Mouse (Mus musculus): Measurements from ENCODE around the gene Ikbke. TPM values are rescaled to one million over a fixed set of nuclear protein-coding genes. Genes with fewer than 3 reads are reported as not detected.

The Ikbke gene
- polyA plus RNA-seq, 1 experiment from 2014 or later = 5.0 TPM

DNA sequence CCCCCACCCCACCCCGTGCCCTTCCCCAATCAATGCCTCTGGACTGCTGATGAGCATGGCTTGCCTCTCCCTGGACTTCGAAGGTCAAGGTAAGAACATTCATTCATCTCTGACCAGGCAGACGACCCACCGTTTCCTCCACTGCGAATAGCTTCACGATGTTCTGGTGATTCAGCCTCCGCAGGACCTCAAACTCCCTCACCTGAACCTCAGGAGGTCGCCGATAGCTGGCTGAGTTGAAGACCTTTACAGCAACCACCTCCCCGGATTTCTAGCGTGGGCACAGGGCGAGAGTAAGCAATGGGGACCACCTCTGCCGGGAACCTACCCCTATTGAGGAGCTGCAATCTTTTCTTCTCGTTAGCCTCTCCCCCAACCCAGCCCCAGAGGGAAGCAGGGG, 3.8 kb downstream of the Ikbke start:
- Histone ChIP-seq H3K36me3 (ENCODE audit: control insufficient read depth, insufficient read depth) (no peaks in the 10 kb centered on the region), H3K4me2 (ENCODE audit: low read depth, low read length) (no peak overlapping the region), H3K4me3 (ENCODE audit: low read length) (no peak overlapping the region), H3K9ac (ENCODE audit: low read length) (no peak overlapping the region), H3K27me3 (ENCODE audit: control insufficient read depth, insufficient read depth, low read length) (no peaks in the 10 kb centered on the region), H3K27ac (ENCODE audit: low read length) (no peak overlapping the region), H3K9me3 (replicated peaks; ENCODE audit: control insufficient read depth, low read length) (no peaks in the 10 kb centered on the region), H3K4me1 (ENCODE audit: control insufficient read depth, insufficient read depth, low read length) (peaks cover 8% of the 10 kb centered on the region)
- no peak for ATAC-seq (replicated peaks; ENCODE audit: extremely low read depth, insufficient read depth, low FRiP score)
- WGBS = 64% methylated on average over 14 of the region's 14 CpGs

DNA sequence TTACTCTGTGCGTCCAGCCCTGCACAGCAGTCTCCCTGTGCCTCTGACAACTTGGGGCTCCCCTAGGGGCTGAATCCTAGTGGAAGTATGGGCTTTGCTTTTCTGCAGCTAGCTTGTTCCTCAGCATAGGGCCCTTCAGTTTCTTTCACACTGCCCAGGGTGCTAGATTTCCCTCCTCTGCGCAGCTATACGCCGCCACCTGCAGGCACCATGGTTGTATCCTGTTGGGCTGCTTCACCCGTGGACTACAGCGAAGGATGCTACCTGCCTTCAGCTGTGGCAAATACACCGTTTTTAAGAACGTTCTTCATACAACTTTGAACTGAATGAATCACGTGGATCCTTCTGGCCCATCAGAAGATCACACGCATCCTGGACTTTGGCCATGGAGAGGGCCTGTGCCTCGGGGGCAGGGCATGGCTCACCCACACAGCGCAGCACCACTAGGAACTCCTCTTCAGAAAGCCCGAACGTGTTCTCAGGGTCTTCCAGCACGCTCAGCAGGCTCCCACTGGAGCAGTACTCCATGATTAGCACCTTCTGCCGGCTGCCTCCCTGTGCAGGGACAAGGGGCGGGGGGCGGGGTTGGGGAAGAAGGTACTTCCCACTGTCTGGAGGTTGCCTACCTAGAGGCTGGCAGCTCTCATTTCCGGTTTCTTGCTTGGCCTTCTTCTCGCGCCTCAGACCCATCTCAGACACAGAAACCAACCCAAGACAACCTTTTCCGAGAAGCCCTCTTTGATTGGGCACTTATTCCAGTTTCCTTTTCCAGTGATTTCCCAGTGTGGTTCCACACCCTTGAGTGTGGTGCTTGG, 4.5 kb downstream of the Ikbke start:
- peak overlapping the region; percentile 28; the same call in 1 of the 2 replicates for H3K4me2 ChIP-seq (ENCODE audit: low read depth, low read length)
- no peak overlapping the region for H3K9ac ChIP-seq (ENCODE audit: low read length)
- H3K9me3 ChIP-seq (replicated peaks; ENCODE audit: control insufficient read depth, low read length) = no peaks in the 10 kb centered on the region
- H3K27ac ChIP-seq (ENCODE audit: low read length) = no peak overlapping the region
- peaks cover 8% of the 10 kb centered on the region for H3K4me1 ChIP-seq (ENCODE audit: control insufficient read depth, insufficient read depth, low read length)
- H3K4me3 ChIP-seq (ENCODE audit: low read length) = no peak overlapping the region
- no peaks in the 10 kb centered on the region for H3K27me3 ChIP-seq (ENCODE audit: control insufficient read depth, insufficient read depth, low read length)
- no peaks in the 10 kb centered on the region for H3K36me3 ChIP-seq (ENCODE audit: control insufficient read depth, insufficient read depth)
- ATAC-seq (replicated peaks; ENCODE audit: extremely low read depth, insufficient read depth, low FRiP score) = no peak
- WGBS = 36% methylated on average over 22 of the region's 22 CpGs

DNA sequence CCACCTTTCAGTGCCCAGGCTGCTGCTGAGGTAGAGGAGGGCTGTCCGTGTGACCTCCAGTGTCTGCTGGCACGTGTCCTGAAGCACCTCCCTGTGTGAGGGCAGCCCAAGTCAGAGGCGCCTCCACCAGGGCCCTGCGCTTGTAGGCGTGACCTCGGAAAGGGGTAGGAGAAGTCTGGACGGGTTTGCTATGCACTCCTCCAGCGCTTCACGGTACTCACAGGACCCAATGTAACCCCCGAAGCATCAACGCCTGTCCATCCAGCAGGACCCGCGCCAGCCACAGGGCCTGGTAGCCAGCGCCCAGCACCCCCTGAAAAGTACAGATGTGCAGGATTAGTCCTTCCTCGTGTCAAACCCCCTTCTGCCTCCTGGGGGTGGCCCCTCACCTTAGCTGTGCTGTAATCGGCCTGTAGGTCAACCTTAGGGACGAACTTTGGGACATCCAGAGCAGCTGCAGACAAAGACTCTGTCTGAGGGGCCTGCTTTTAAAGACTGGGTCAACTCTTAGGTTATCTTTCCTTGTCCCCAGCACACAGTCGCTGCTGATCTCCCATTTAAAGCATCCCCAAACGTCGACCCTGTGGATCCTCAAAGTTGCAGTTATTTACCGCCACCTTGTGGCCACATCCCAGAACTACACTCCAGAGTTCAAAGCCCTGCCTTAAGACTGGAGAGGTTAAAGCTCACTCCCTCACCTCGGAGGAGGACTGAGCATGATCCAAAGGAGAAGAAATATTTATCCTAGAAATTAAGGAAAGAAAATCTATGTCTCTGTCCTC, 9.4 kb downstream of the Ikbke start:
- Histone ChIP-seq H3K4me2 (ENCODE audit: low read depth, low read length) (no peak overlapping the region), H3K9me3 (replicated peaks; ENCODE audit: control insufficient read depth, low read length) (no peaks in the 10 kb centered on the region), H3K9ac (ENCODE audit: low read length) (no peak overlapping the region), H3K27me3 (ENCODE audit: control insufficient read depth, insufficient read depth, low read length) (no peaks in the 10 kb centered on the region), H3K36me3 (ENCODE audit: control insufficient read depth, insufficient read depth) (no peaks in the 10 kb centered on the region), H3K4me3 (ENCODE audit: low read length) (no peak overlapping the region), H3K4me1 (ENCODE audit: control insufficient read depth, insufficient read depth, low read length) (no peaks in the 10 kb centered on the region), H3K27ac (ENCODE audit: low read length) (no peak overlapping the region)
- 33% methylated on average over 22 of the region's 22 CpGs for WGBS
- 0 out of 2 replicates have a peak, but pooled peaks have one; percentile 32 for ATAC-seq (replicated peaks; ENCODE audit: extremely low read depth, insufficient read depth, low FRiP score)

DNA sequence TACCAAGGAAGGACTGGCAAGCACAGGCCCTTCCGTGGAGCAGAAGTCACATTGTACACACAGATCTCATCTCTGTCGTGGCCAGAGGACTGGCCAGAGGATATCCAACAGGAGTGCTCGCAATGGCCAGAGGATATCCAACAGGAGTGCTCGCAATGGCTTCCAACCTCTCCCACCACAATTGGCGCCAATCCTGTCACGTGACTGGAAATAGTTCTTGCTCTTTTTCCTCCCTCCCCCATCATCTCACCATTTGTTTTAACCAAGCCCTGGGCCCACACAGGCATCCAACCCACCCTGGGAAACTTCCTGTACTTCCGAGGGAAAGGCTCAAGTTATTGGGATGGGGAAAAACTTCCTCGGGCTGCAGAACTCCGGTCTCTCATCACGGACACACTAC, 10.6 kb downstream of the Ikbke start:
- H3K9ac ChIP-seq (ENCODE audit: low read length) = no peak overlapping the region
- ATAC-seq (replicated peaks; ENCODE audit: extremely low read depth, insufficient read depth, low FRiP score) = no peak
- H3K4me3 ChIP-seq (ENCODE audit: low read length) = no peak overlapping the region
- no peaks in the 10 kb centered on the region for H3K36me3 ChIP-seq (ENCODE audit: control insufficient read depth, insufficient read depth)
- H3K4me1 ChIP-seq (ENCODE audit: control insufficient read depth, insufficient read depth, low read length) = no peaks in the 10 kb centered on the region
- 76% methylated on average over 10 of the region's 10 CpGs for WGBS
- H3K4me2 ChIP-seq (ENCODE audit: low read depth, low read length) = no peak overlapping the region
- no peaks in the 10 kb centered on the region for H3K27me3 ChIP-seq (ENCODE audit: control insufficient read depth, insufficient read depth, low read length)
- H3K27ac ChIP-seq (ENCODE audit: low read length) = no peak overlapping the region
- no peaks in the 10 kb centered on the region for H3K9me3 ChIP-seq (replicated peaks; ENCODE audit: control insufficient read depth, low read length)

DNA sequence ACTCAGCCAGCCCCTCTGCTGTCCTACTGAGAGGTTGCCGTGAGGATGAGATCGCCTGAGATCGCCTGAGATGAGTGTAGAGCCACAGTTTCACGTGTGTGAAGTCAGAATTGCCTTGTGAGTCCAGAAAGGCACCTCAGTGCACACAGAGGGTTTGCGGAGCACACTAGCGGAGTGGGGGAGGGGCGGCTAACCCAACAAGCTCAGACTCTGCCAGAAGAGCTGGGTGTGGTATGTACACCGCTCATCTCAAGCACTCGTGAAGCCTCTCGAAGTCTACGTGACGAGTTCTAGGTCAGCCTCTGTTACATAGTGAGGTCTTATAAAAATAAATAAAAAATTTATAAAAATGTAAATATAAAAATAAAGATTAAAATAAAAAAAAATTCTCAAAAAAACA, 15.5 kb downstream of the Ikbke start:
- Histone ChIP-seq H3K4me2 (ENCODE audit: low read depth, low read length) (no peak overlapping the region), H3K4me3 (ENCODE audit: low read length) (no peak overlapping the region), H3K36me3 (ENCODE audit: control insufficient read depth, insufficient read depth) (no peaks in the 10 kb centered on the region), H3K27me3 (ENCODE audit: control insufficient read depth, insufficient read depth, low read length) (no peaks in the 10 kb centered on the region), H3K27ac (ENCODE audit: low read length) (no peak overlapping the region), H3K9ac (ENCODE audit: low read length) (no peak overlapping the region), H3K4me1 (ENCODE audit: control insufficient read depth, insufficient read depth, low read length) (no peaks in the 10 kb centered on the region), H3K9me3 (replicated peaks; ENCODE audit: control insufficient read depth, low read length) (no peaks in the 10 kb centered on the region)
- WGBS = 60% methylated on average over 12 of the region's 12 CpGs
- ATAC-seq (replicated peaks; ENCODE audit: extremely low read depth, insufficient read depth, low FRiP score) = no peak

DNA sequence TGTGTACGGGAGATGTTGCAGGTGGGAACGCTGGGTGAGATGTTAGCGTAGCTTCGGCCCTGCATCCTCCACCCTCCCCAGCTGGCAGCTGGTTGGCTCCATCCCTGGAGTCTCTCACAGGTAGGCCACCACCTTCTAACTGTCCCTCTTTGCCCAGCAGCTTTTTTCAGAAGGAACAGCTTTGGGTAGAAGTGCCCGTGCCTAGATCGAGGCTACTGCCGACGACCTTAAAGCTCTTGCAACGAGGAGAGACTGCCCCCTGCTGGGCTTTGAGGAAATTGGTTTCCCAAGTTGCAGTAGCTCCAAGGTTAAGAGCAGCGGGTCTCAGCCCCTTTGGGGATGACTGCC, 19.1 kb downstream of the Ikbke start:
- Histone ChIP-seq H3K36me3 (ENCODE audit: control insufficient read depth, insufficient read depth) (no peaks in the 10 kb centered on the region), H3K9me3 (replicated peaks; ENCODE audit: control insufficient read depth, low read length) (no peaks in the 10 kb centered on the region), H3K4me3 (ENCODE audit: low read length) (no peak overlapping the region), H3K27me3 (ENCODE audit: control insufficient read depth, insufficient read depth, low read length) (no peaks in the 10 kb centered on the region), H3K4me2 (ENCODE audit: low read depth, low read length) (no peak overlapping the region), H3K27ac (ENCODE audit: low read length) (no peak overlapping the region), H3K4me1 (ENCODE audit: control insufficient read depth, insufficient read depth, low read length) (no peaks in the 10 kb centered on the region), H3K9ac (ENCODE audit: low read length) (no peak overlapping the region)
- ATAC-seq (replicated peaks; ENCODE audit: extremely low read depth, insufficient read depth, low FRiP score) = no peak
- WGBS = 28% methylated on average over 10 of the region's 10 CpGs

DNA sequence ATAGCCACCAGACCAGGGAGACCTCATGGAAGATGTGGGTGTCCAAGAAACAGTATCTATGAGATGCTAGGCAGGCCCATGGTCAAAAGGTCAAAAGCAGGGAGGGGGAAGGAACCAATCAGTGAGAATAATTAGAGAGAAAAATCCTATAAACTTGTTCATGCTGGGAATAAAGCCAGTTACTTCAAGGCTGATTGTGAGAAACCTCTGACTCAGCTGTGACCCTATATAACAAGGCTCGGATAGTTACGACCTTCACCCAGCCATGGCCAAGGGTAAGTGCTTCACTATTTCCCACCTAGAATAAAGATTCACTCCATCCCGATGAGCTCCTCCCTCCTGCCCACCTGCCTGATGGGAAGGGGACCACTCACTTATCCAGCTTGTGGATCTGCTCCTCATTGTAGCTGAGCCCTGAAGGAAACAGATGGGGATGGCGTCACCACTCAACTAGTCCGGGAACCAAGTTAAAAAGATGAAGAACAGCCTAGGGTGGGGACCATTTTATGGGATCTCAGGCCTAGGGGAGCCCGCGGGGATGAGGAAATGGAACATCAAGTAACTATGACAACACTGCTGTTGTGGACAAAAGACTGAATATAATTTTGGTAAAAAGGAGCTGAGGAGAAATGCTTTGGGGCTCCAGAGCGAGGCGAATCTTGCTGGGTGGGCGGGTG, 19.6 kb downstream of the Ikbke start:
- Histone ChIP-seq H3K9ac (ENCODE audit: low read length) (no peak overlapping the region), H3K4me1 (ENCODE audit: control insufficient read depth, insufficient read depth, low read length) (no peaks in the 10 kb centered on the region), H3K4me3 (ENCODE audit: low read length) (no peak overlapping the region), H3K27me3 (ENCODE audit: control insufficient read depth, insufficient read depth, low read length) (no peaks in the 10 kb centered on the region), H3K36me3 (ENCODE audit: control insufficient read depth, insufficient read depth) (no peaks in the 10 kb centered on the region), H3K27ac (ENCODE audit: low read length) (no peak overlapping the region), H3K9me3 (replicated peaks; ENCODE audit: control insufficient read depth, low read length) (no peaks in the 10 kb centered on the region), H3K4me2 (ENCODE audit: low read depth, low read length) (no peak overlapping the region)
- no peak for ATAC-seq (replicated peaks; ENCODE audit: extremely low read depth, insufficient read depth, low FRiP score)
- WGBS = 58% methylated on average over 10 of the region's 10 CpGs

DNA sequence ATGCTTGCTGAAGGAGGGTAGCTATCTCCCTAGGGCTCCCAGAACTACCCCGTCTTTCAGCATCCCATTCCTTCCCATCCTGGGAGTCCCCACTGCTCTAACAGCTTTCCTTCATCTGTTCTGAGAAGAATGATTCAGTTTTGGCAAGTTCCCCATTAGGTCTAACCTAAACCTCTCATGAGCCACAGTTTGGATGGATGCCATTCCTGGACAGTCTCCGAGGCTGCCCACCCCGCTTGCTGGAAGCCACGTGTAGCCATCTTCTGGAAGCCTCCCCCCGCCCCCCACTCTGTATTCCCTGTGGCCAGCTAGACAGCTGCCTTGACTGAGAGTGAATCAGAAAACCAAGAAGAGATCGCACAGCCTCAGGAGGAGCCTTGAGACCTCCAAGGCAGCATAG, 22.1 kb downstream of the Ikbke start:
- Histone ChIP-seq H3K27ac (ENCODE audit: low read length) (no peak overlapping the region), H3K9ac (ENCODE audit: low read length) (no peak overlapping the region), H3K27me3 (ENCODE audit: control insufficient read depth, insufficient read depth, low read length) (no peaks in the 10 kb centered on the region), H3K4me1 (ENCODE audit: control insufficient read depth, insufficient read depth, low read length) (no peaks in the 10 kb centered on the region), H3K4me2 (ENCODE audit: low read depth, low read length) (no peak overlapping the region), H3K4me3 (ENCODE audit: low read length) (no peak overlapping the region), H3K36me3 (ENCODE audit: control insufficient read depth, insufficient read depth) (no peaks in the 10 kb centered on the region), H3K9me3 (replicated peaks; ENCODE audit: control insufficient read depth, low read length) (no peaks in the 10 kb centered on the region)
- WGBS = 76% methylated on average over 6 of the region's 6 CpGs
- ATAC-seq (replicated peaks; ENCODE audit: extremely low read depth, insufficient read depth, low FRiP score) = no peak

Data from heart, embryonic 16.5 days (tissue).